Mouse (Mus musculus) embryo, embryonic 10.5 days (tissue): ENCODE results near the gene Akr7a5.

Source experiments
- DNase-seq: peaks from one replicate; pipeline ENCODE4 v3.0.0-alpha.2; 2015; ENCODE audit warnings: low spot score

Akr7a5 gene

GRCm38 (mm10) chr4:139352832-139353231, 42.3 kb downstream of the Akr7a5 start:
- DNase-seq: no peak

DNA sequence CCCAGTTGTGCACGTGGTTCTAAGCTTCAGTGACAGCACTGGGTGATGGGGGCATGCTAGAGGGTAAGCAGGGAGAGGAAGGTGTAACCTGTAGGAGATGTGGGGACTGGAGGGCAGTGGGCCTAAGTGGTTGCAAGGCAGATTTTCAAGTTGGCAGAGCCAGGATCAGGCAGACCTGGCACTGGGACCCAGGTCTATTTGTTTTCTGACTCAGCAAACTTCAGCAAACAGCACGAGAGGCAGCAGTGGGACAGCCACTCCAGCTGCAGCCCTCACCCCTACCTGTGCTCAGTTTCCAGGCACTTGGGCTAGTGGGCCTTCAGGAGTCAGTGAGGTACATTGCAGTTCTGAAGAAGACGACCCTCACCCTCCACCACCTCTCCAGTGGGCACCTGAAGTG, 46.7 kb downstream of the Akr7a5 start:
- no peak for DNase-seq

- no peak for DNase-seq
These were observed 50.4 kb downstream of the Akr7a5 start for GRCm38 (mm10) chr4:139360761-139361548.

- no peak for DNase-seq
These were observed 56.8 kb downstream of the Akr7a5 start for GRCm38 (mm10) chr4:139367336-139367735.
